Mouse (Mus musculus) heart, postnatal 0 days (tissue): ENCODE measurements around the gene Lclat1.

Source experiments
- CTCF ChIP-seq: IDR thresholded peaks from 2 replicates; pipeline ENCODE4 v1.5.1; 2016; ENCODE audit warnings: antibody characterized with exemption, control low read depth, low read depth
- EP300 ChIP-seq: IDR thresholded peaks from 2 replicates; pipeline ENCODE4 v1.6.1; 2016; ENCODE audit warnings: antibody characterized with exemption, low read depth

DNA sequence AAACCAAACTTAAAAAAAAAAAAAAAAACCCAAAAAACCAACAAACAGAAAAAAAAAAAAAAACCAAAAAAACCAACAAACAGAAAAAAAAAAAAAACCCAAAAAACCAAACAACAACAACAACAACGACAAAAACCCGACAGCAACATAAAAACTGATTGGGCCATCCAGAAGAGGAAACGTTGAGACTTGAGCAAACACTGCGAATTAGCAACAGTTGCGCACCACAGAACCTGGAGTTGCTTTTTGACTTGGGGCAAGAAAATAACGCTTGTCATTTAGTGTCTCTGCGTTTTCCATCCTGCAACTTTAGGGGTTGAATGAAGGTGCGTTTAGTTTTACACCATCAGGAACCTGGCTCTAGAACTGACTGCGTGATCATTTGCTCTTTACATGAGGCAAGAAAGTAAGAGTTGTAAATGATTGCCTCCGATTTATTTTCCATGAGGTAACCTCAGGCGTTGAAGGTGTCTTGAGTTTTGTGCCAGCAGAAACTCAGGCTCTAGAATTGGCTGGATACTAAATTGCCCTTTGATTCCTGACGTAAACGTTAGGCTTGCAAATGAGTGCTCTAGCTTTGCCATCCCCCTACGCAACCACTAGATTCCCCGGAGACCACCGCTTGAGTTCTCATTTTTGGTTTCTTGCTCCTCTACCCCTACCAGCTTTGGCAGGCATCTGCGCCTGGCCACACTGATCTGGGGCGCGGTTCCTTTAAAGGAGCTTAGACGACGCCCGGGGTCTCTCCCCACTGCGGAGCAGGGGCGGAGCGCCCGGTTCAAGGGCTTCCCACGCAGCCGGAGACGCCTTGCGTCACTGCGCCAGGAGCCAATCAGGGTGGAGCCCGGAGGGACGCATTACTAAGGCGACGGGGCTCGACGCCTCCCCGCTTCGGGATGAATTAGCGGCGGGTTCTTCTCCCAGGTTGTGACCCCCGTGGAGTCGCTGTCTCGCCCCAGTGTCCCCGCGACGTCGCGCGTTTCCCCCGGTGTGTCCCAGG is at the start of gene Lclat1:
- TF ChIP-seq CTCF: no peak
- TF ChIP-seq EP300: 0 out of 2 replicates have a peak, but pooled peaks have one; percentile 52
